Mouse (Mus musculus) small intestine, adult 2 months (tissue): ENCODE measurements at regions not wholly inside any gene's neighbourhood (a gene's known extent, or its start where the extent isn't known, plus 50 kb on each side); places are given as distances from the start of the nearest gene placed in this dataset.

Experiments used
- CTCF ChIP-seq: fragments of 200-500 bp; IDR thresholded peaks from 2 replicates; pipeline ENCODE4 v1.5.1; 2012; ENCODE audit warnings: low read depth, mild to moderate bottlenecking, control low read depth, inconsistent platforms, low read length, moderate library complexity, mixed read lengths; ENCODE audit not compliant: insufficient replicate concordance, insufficient read length; ENCODE audit errors: extremely low read depth
- POLR2A ChIP-seq: fragments of 200-500 bp; IDR thresholded peaks from 2 replicates; pipeline ENCODE4 v1.6.1; 2012; ENCODE audit warnings: low read depth, mild to moderate bottlenecking, control low read depth, inconsistent platforms, low read length, moderate library complexity

DNA sequence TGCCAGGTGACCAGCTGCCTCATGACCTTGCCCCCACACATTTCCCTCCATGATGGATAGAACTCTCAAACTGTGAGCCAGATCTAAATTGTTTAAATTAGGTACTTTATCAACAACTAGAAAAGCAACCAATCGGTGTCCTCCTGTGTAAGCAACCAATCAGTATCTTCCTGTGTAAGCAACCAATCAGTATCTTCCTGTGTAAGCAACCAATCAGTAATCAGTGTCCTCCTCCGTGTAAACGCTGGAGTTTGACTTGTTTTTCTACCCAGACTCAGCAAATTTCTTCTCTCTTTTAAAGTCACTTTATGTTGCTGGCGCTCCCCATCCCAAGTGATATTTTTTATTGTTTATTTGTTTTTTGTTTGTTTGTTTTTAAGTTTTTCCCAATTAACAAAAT, 307.0 kb downstream of the Irs2 start:
- no peak for TF ChIP-seq CTCF
- no peak for TF ChIP-seq POLR2A
